ENCODE assay signal across 8 mouse cellular contexts in genomic region chr2:163918317-163919258, GRCm38 (mm10). TPM values are rescaled to one million over a fixed set of nuclear protein-coding genes. Genes with fewer than 3 reads are reported as not detected.
DNase-seq lines count a peak whose midpoint lies in the region; ATAC-seq and TF ChIP-seq lines count a peak whose summit lies in the region.

Gene Rims4, minus strand, starts transcription at chr2:163918683.

- H3K36me3 ChIP-seq in kidney, embryonic 15.5 days, result no peaks in the 10 kb centered on the region
- no peaks in the 10 kb centered on the region for H3K36me3 ChIP-seq in liver, adult 2 months (ENCODE audit: control insufficient read depth, insufficient read depth, low read length)

- H3K9me3 ChIP-seq in kidney, embryonic 15.5 days (replicated peaks), result no peaks in the 10 kb centered on the region

- no peak for TF ChIP-seq CTCF in liver, adult 2 months (IDR thresholded peaks at IDR 0.05; ENCODE audit: low read depth, low read length)

- H3K27ac ChIP-seq in kidney, embryonic 15.5 days, result no peak within 1 kb of the TSS
- H3K27ac ChIP-seq in liver, adult 2 months (replicated peaks; ENCODE audit: insufficient read depth, low read depth, low read length), result no peak within 1 kb of the TSS

- peak within 1 kb of the TSS; percentile 85 for H3K4me2 ChIP-seq in kidney, embryonic 15.5 days

- TF ChIP-seq POLR2A in liver, adult 2 months (IDR thresholded peaks at IDR 0.05; ENCODE audit: extremely low read depth, insufficient read depth, low read length), result no peak

- DNase-seq in ovary, adult 18-20 months (ENCODE audit: low spot score), result peak; percentile 70
- no peak for DNase-seq in ovary, postnatal 14 days (ENCODE audit: low spot score)
- peak; percentile 85 to 91 for DNase-seq in cerebellum, postnatal 14 days
- peak; percentile 7 to 45 for DNase-seq in gastrocnemius, adult 8-10 months (ENCODE audit: low spot score in 2 of 2)
- no peak for DNase-seq in liver, adult 2 months (ENCODE audit: extremely low read depth, low read depth, low spot score)
- peak; percentile 87 for DNase-seq in right cerebral cortex, adult 18-20 months
- no peak for DNase-seq in spleen, postnatal 36 days (ENCODE audit: low spot score in 2 of 2)

- H3K79me2 ChIP-seq in liver, adult 2 months (ENCODE audit: control insufficient read depth, insufficient read depth, low read length), result no peaks in the 10 kb centered on the region

- peaks cover 88% of the 10 kb centered on the region for H3K27me3 ChIP-seq in kidney, embryonic 15.5 days
- peaks cover 14% of the 10 kb centered on the region for H3K27me3 ChIP-seq in liver, adult 2 months (ENCODE audit: control insufficient read depth, insufficient read depth, low read length)

- WGBS in kidney, embryonic 15.5 days, result 1% methylated on average over 115 of the region's 115 CpGs
- 3% methylated on average over 114 of the region's 115 CpGs for WGBS in liver, adult 2 months

- ATAC-seq in kidney, embryonic 15.5 days (replicated peaks; ENCODE audit: low FRiP score), result peak; percentile 86

- H3K4me1 ChIP-seq in kidney, embryonic 15.5 days, result peaks cover 17% of the 10 kb centered on the region
- H3K4me1 ChIP-seq in liver, adult 2 months (ENCODE audit: control insufficient read depth, insufficient read depth, low read length), result no peaks in the 10 kb centered on the region

- peak within 1 kb of the TSS; percentile 50 for H3K4me3 ChIP-seq in kidney, embryonic 15.5 days (replicated peaks)
- H3K4me3 ChIP-seq in liver, adult 2 months (ENCODE audit: insufficient read depth, low read depth, low read length), result peak within 1 kb of the TSS; percentile 34; the same call in 1 of the 2 replicates

- peak within 1 kb of the TSS; percentile 26 for H3K9ac ChIP-seq in kidney, embryonic 15.5 days
- peak within 1 kb of the TSS; percentile 50; the same call in 1 of the 2 replicates for H3K9ac ChIP-seq in liver, adult 2 months (ENCODE audit: low read depth, low read length)

RNA-seq across cellular contexts. Expression of gene Rims4, which starts in this region (rescaled TPM):
- 1 to 10 TPM; 1.5 to 2.5 (median 1.6) TPM for total RNA-seq in gastrocnemius, adult 8-10 months (2022)
- polyA plus RNA-seq in kidney, embryonic 15.5 days (2015; fragmentation: Nextera tagmentation; extraction: Ambion mirVana), result 1.0 and 1.6 TPM in 2 replicates
- 0.09 and 0.20 TPM in 2 replicates for total RNA-seq in liver, adult 2 months (2014; rRNA removed)
- 0.02 and 0.04 TPM in 2 replicates for polyA plus RNA-seq in liver, adult 2 months (2012; rRNA removed)

Comparison
In these comparisons a context has a peak if more than half of its experiments do, and no peak if none do; other contexts are left out.
1. DNase-seq: peak in ovary, adult 18-20 months (single experiment), cerebellum, postnatal 14 days (2 of 2), gastrocnemius, adult 8-10 months (2 of 2) and right cerebral cortex, adult 18-20 months (single experiment); none in ovary, postnatal 14 days (single experiment), liver, adult 2 months (single experiment) and spleen, postnatal 36 days (0 of 2).